Mouse (Mus musculus): Measurements from ENCODE around the gene Pclo. TPM values are rescaled to one million over a fixed set of nuclear protein-coding genes. Genes with fewer than 3 reads are reported as not detected.
"Not testable (repeated sequence)": the region's sequence is repeated elsewhere in the genome, so short reads cannot be mapped to it uniquely, and the experiment has no call there.

Pclo gene
- polyA plus RNA-seq, 1 experiment from 2014 or later = 0.11 TPM

GRCm38 (mm10) chr5:14833165-14833860 lies 318.6 kb downstream of the Pclo start:
- Histone ChIP-seq H3K4me1 (replicated peaks) (no peaks in the 10 kb centered on the region), H3K27me3 (no peaks in the 10 kb centered on the region), H3K9ac (no peak overlapping the region), H3K4me3 (no peak overlapping the region), H3K9me3 (replicated peaks) (no peaks in the 10 kb centered on the region), H3K27ac (no peak overlapping the region), H3K4me2 (no peak overlapping the region), H3K36me3 (no peaks in the 10 kb centered on the region)
- ATAC-seq (replicated peaks; ENCODE audit: insufficient number of reproducible peaks, insufficient read depth, low FRiP score, low read depth) = no peak
- 87% methylated on average over 3 of the region's 3 CpGs for WGBS

- H3K27me3 ChIP-seq = no peaks in the 10 kb centered on the region
- 57% methylated on average over 4 of the region's 4 CpGs for WGBS
- no peak for ATAC-seq (replicated peaks; ENCODE audit: insufficient number of reproducible peaks, insufficient read depth, low FRiP score, low read depth)
- H3K4me2 ChIP-seq = no peak overlapping the region
- no peaks in the 10 kb centered on the region for H3K36me3 ChIP-seq
- no peaks in the 10 kb centered on the region for H3K9me3 ChIP-seq (replicated peaks)
- no peaks in the 10 kb centered on the region for H3K4me1 ChIP-seq (replicated peaks)
- no peak overlapping the region for H3K27ac ChIP-seq
- no peak overlapping the region for H3K4me3 ChIP-seq
- no peak overlapping the region for H3K9ac ChIP-seq
Measured at GRCm38 (mm10) chr5:14834155-14834991, 319.7 kb downstream of the Pclo start.

DNA sequence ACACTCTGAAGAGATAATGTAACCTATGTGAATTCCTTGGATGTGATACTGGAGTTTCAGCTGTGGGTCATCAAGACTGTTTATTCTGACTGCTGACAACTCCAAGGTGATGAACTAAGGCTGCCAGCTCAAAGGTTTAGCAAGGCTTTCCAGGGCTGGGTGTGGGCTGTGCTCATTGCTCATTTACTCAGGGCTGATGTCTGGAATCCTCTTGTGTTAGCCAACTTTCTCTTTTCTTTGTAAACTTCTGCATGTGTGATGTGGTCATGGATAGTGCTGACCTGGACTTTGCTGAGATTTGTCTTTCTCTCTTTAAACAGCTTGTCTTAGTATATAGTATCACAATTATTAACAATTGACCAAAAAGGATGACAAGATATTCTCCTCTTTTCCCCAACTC lies 338.9 kb downstream of the Pclo start:
- Histone ChIP-seq H3K4me2 (no peak overlapping the region), H3K4me1 (replicated peaks) (no peaks in the 10 kb centered on the region), H3K4me3 (no peak overlapping the region), H3K9me3 (replicated peaks) (no peaks in the 10 kb centered on the region; the same call in 1 of the 2 replicates), H3K27ac (no peak overlapping the region), H3K27me3 (no peaks in the 10 kb centered on the region), H3K9ac (no peak overlapping the region), H3K36me3 (no peaks in the 10 kb centered on the region)
- ATAC-seq (replicated peaks; ENCODE audit: insufficient number of reproducible peaks, insufficient read depth, low FRiP score, low read depth) = no peak

- peak overlapping the region; percentile 37; the same call in 1 of the 2 replicates for H3K27ac ChIP-seq
- ATAC-seq (replicated peaks; ENCODE audit: insufficient number of reproducible peaks, insufficient read depth, low FRiP score, low read depth) = 0 out of 2 replicates have a peak, but pooled peaks have one; percentile 22
- not testable (repeated sequence) for H3K36me3 ChIP-seq; H3K9me3 ChIP-seq (replicated peaks); H3K27me3 ChIP-seq; H3K4me2 ChIP-seq; H3K4me1 ChIP-seq (replicated peaks); H3K4me3 ChIP-seq; H3K9ac ChIP-seq
- 27% methylated on average over 2 of the region's 2 CpGs for WGBS
Measured at GRCm38 (mm10) chr5:14885291-14885690, 370.6 kb downstream of the Pclo start.

DNA sequence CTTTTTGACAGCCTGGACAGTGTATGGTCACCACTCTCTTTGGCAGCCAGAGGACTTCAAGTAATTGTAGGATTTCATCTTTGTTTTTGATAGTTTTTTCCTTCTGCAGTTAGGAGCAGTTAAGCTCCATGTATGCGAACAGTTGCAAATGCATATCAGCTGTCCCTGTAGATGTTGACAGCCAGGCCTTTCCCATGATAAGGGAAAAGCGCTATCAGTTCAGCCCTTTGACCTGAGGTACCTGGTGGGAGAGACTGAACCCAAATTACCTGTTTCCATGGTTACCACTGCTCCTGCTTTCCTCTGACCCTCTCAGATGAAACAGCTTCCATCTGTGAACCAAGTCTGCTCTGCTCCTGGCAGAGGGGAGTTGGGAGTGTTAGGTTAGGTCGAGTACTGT lies 377.5 kb downstream of the Pclo start:
- Histone ChIP-seq H3K27ac (no peak overlapping the region), H3K9ac (no peak overlapping the region), H3K4me2 (no peak overlapping the region), H3K4me3 (no peak overlapping the region), H3K9me3 (replicated peaks) (no peaks in the 10 kb centered on the region), H3K4me1 (replicated peaks) (no peaks in the 10 kb centered on the region), H3K36me3 (no peaks in the 10 kb centered on the region), H3K27me3 (no peaks in the 10 kb centered on the region)
- ATAC-seq (replicated peaks; ENCODE audit: insufficient number of reproducible peaks, insufficient read depth, low FRiP score, low read depth) = no peak
- 40% methylated on average over 3 of the region's 3 CpGs for WGBS

GRCm38 (mm10) chr5:14903539-14903938 lies 388.8 kb downstream of the Pclo start:
- H3K27me3 ChIP-seq; H3K27ac ChIP-seq; ATAC-seq (replicated peaks; ENCODE audit: insufficient number of reproducible peaks, insufficient read depth, low FRiP score, low read depth); H3K9me3 ChIP-seq (replicated peaks); H3K4me3 ChIP-seq; H3K4me2 ChIP-seq; H3K4me1 ChIP-seq (replicated peaks); H3K36me3 ChIP-seq; H3K9ac ChIP-seq: not testable (repeated sequence)
- WGBS = 17% methylated on average over 3 of the region's 3 CpGs
